Mouse (Mus musculus): ENCODE measurements around the gene Gm9918.
A peak's percentile ranks its signal among the peaks of the same experiment; 100 is the strongest.

- TF ChIP-seq CTCF (IDR thresholded peaks at IDR 0.05; ENCODE audit: borderline replicate concordance, insufficient read depth, low read depth, low read length) (peak; percentile 86), POLR2A (IDR thresholded peaks at IDR 0.05; ENCODE audit: borderline replicate concordance, insufficient read depth, low read length) (no peak)
These were observed 31.1 kb upstream of the Gm9918 start for GRCm38 (mm10) chr15:102239260-102239590.

All from cerebellum, adult 2 months (tissue).